In the genomic region with DNA sequence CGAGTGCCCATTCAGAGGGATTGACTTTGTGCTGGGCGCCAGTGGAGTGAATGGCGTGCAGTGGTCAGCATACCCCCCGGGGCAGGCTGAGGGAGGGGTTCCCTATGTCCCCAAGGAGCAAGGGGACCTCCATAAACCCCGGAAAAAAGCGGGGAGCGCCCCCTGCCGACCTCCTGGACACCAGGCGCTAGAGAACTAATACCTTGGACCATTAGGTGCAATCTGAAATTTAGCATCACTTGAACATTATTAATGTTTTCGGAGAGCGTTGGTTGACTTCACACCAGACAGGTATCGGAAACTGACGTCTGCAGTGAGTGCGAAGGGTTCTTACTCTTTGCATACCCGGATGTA, we compare ENCODE assay signal across 7 mouse cellular contexts. TPM values are rescaled to one million over a fixed set of nuclear protein-coding genes. Genes with fewer than 3 reads are reported as not detected.
DNase-seq lines count a peak whose midpoint lies in the region; ATAC-seq and TF ChIP-seq lines count a peak whose summit lies in the region.

No protein-coding gene starts in this region.

- no peak for TF ChIP-seq POLR2A in liver, adult 2 months (IDR thresholded peaks at IDR 0.05; ENCODE audit: extremely low read depth, insufficient read depth, low read length)

- H3K27ac ChIP-seq in left cerebral cortex, adult 2 months = no peak overlapping the region
- no peak overlapping the region for H3K27ac ChIP-seq in heart, embryonic 12.5 days (ENCODE audit: poor library complexity, severe bottlenecking)
- H3K27ac ChIP-seq in liver, adult 2 months (replicated peaks; ENCODE audit: insufficient read depth, low read depth, low read length) = no peak overlapping the region

- no peaks in the 10 kb centered on the region for H3K36me3 ChIP-seq in heart, embryonic 12.5 days
- H3K36me3 ChIP-seq in liver, adult 2 months (ENCODE audit: control insufficient read depth, insufficient read depth, low read length) = no peaks in the 10 kb centered on the region

- no peak overlapping the region for H3K4me3 ChIP-seq in left cerebral cortex, adult 2 months
- no peak overlapping the region for H3K4me3 ChIP-seq in heart, embryonic 12.5 days
- no peak overlapping the region for H3K4me3 ChIP-seq in liver, adult 2 months (ENCODE audit: insufficient read depth, low read depth, low read length)

- H3K79me2 ChIP-seq in liver, adult 2 months (ENCODE audit: control insufficient read depth, insufficient read depth, low read length) = no peaks in the 10 kb centered on the region

- intact Hi-C loops in left cerebral cortex, adult 2 months (cut with DNase I) = no loop called here
- intact Hi-C loops in left cerebral cortex, postnatal 36 days (cut with DNase I) = no loop called here

- peak; percentile 48 for TF ChIP-seq CTCF in left cerebral cortex, adult 2 months (IDR thresholded peaks at IDR 0.05)
- peak; percentile 62 for TF ChIP-seq CTCF in liver, adult 2 months (IDR thresholded peaks at IDR 0.05; ENCODE audit: low read depth, low read length)

- H3K4me1 ChIP-seq in heart, embryonic 12.5 days (replicated peaks) = peaks cover 9% of the 10 kb centered on the region
- H3K4me1 ChIP-seq in liver, adult 2 months (ENCODE audit: control insufficient read depth, insufficient read depth, low read length) = no peaks in the 10 kb centered on the region

- ATAC-seq in heart, embryonic 12.5 days (ENCODE audit: insufficient number of reproducible peaks, low FRiP score) = no peak
- no peak for ATAC-seq in cerebellum, adult (ENCODE audit: insufficient number of reproducible peaks, low FRiP score, low TSS enrichment)

- WGBS in heart, embryonic 12.5 days = 26% methylated on average over 15 of the region's 15 CpGs
- WGBS in liver, adult 2 months = 26% methylated on average over 15 of the region's 15 CpGs

- no peak overlapping the region for H3K9ac ChIP-seq in heart, embryonic 12.5 days
- no peak overlapping the region for H3K9ac ChIP-seq in liver, adult 2 months (ENCODE audit: low read depth, low read length)

- H3K4me2 ChIP-seq in heart, embryonic 12.5 days = peak overlapping the region; percentile 47

- DNase-seq in left cerebral cortex, adult 2 months (ENCODE audit: extremely low spot score in 1 of 2, low spot score in 2 of 2) = no peak
- no peak for DNase-seq in left cerebral cortex, postnatal 36 days (ENCODE audit: low spot score in 2 of 2)
- peak; percentile 34 for DNase-seq in adrenal gland, postnatal 25 days
- DNase-seq in liver, adult 2 months (ENCODE audit: extremely low read depth, low read depth, low spot score) = no peak
- DNase-seq in thymus, postnatal 25 days = peak; percentile 53

- H3K27me3 ChIP-seq in heart, embryonic 12.5 days (replicated peaks) = peaks cover 12% of the 10 kb centered on the region; the same call in 1 of the 2 replicates
- H3K27me3 ChIP-seq in liver, adult 2 months (ENCODE audit: control insufficient read depth, insufficient read depth, low read length) = peaks cover 2% of the 10 kb centered on the region; the same call in 1 of the 2 replicates

- 0 out of 2 replicates have a peak, but pooled peaks cover 3% of the 10 kb centered on the region for H3K9me3 ChIP-seq in heart, embryonic 12.5 days (replicated peaks)

RNA-seq across cellular contexts. Expression of a gene that starts 11.1 kb away (rescaled TPM):
- total RNA-seq in left cerebral cortex, adult 2 months (2021) = 1 to 10 TPM in 1 of 2 experiments, under 1 TPM in 1; 0.97 to 1.4 TPM
- total RNA-seq in left cerebral cortex, postnatal 36 days (2021) = 1 to 10 TPM in 1 of 2 experiments, under 1 TPM in 1; 0.84 to 1.3 TPM
- 0.12 TPM in 1 of 2 replicates, not detected in the other for total RNA-seq in adrenal gland, postnatal 25 days (2021)
- polyA plus RNA-seq in heart, embryonic 12.5 days (2016; fragmentation: Nextera tagmentation; extraction: Ambion mirVana) = 6.3 and 7.1 TPM in 2 replicates
- total RNA-seq in liver, adult 2 months (2014; rRNA removed) = not detected in 2 replicates
- 0.19 and 0.31 TPM in 2 replicates for polyA plus RNA-seq in liver, adult 2 months (2012; rRNA removed)

RNA-seq across cellular contexts. Expression of a gene that starts 45.5 kb away (rescaled TPM):
- 100 to 1,000 TPM; 131 to 133 TPM for total RNA-seq in left cerebral cortex, adult 2 months (2021)
- total RNA-seq in left cerebral cortex, postnatal 36 days (2021) = 100 to 1,000 TPM; 132 to 142 TPM
- 238 and 311 TPM in 2 replicates for total RNA-seq in adrenal gland, postnatal 25 days (2021)
- polyA plus RNA-seq in heart, embryonic 12.5 days (2016; fragmentation: Nextera tagmentation; extraction: Ambion mirVana) = 331 and 337 TPM in 2 replicates
- total RNA-seq in liver, adult 2 months (2014; rRNA removed) = 19.7 and 24.3 TPM in 2 replicates
- polyA plus RNA-seq in liver, adult 2 months (2012; rRNA removed) = 4.1 and 4.6 TPM in 2 replicates

Comparison
In these comparisons a context has a peak if more than half of its experiments do, and no peak if none do; other contexts are left out.
1. DNase-seq: peak in adrenal gland, postnatal 25 days (single experiment) and thymus, postnatal 25 days (single experiment); none in left cerebral cortex, adult 2 months (0 of 2), left cerebral cortex, postnatal 36 days (0 of 2) and liver, adult 2 months (single experiment).